Mouse (Mus musculus): ENCODE data around the gene Tmem163.

DNA sequence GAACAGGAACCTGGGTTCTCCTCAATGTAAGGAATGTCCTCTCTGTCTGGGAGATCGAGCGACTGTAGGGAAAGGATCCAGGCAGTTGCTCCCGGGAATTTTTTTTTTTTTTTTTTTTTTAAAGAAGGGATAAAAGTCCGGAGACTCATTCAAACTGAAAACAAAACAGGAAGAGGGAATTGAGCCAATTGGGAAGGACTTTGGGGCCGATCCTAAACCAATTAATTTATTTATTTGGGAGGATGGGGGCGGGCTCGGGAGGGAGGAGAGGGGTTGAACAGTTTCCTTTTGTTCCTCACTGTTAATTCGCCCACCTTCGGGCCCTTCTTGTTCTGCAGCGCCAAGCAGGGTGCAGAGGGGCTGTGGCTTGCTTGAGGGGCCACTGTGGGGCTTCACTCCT is 196.4 kb downstream of the Tmem163 start:
- TF ChIP-seq POLR2AphosphoS5 (IDR thresholded peaks at IDR 0.05; ENCODE audit: insufficient replicate concordance, low read depth, low read length) = no peak
- no peak for TF ChIP-seq CTCF (IDR thresholded peaks at IDR 0.05; ENCODE audit: low read depth, low read length)

Data from G1E (cell line).